Mouse (Mus musculus) ES-Bruce4 (cell line): Measurements from ENCODE around the gene Alb.

Experiments used
- CTCF ChIP-seq: IDR thresholded peaks from one replicate; pipeline ENCODE4 v1.8.1; 2011; ENCODE audit warnings: low read depth, low read length
- POLR2A ChIP-seq: IDR thresholded peaks from one replicate; pipeline ENCODE4 v1.8.1; 2011; ENCODE audit warnings: low read length; ENCODE audit not compliant: insufficient read depth

GRCm38 (mm10) chr5:90476741-90477140, 16.0 kb downstream of the Alb start:
- TF ChIP-seq CTCF (no peak), POLR2A (no peak)
